Mouse (Mus musculus) adrenal gland, adult 2 months (tissue): ENCODE results near the gene Teddm3. TPM values are rescaled to one million over a fixed set of nuclear protein-coding genes. Genes with fewer than 3 reads are reported as not detected.
"Not testable (repeated sequence)": the region's sequence is repeated elsewhere in the genome, so short reads cannot be mapped to it uniquely, and the experiment has no call there.

Experiments used
- DNase-seq: peaks from one replicate; pipeline ENCODE4 v3.0.0; 2021
- polyA plus RNA-seq: library from polyadenylated mRNA; depleted of rRNA; stranded (reverse); fragments of >200 nt; gene quantifications from 2 replicates; pipeline ENCODE4 v1.2.3, GENCODE M21; 2012; rRNA removed
- total RNA-seq, 2 experiments: library from RNA; stranded (reverse); gene quantifications; 2 replicates each; pipeline ENCODE4 v1.2.3; 2021

Teddm3 gene
- total and polyA plus RNA-seq, 3 experiments = 0.17 TPM; not detected in 2

GRCm38 (mm10) chr16:21149896-21150295 is 3.9 kb downstream of the Teddm3 start:
- no peak for DNase-seq

- not testable (repeated sequence) for DNase-seq
These were observed 5.3 kb downstream of the Teddm3 start for GRCm38 (mm10) chr16:21148451-21148850.

- DNase-seq = no peak
These were observed 17.3 kb downstream of the Teddm3 start for GRCm38 (mm10) chr16:21136312-21137083.

GRCm38 (mm10) chr16:21127666-21128065 is 26.1 kb downstream of the Teddm3 start:
- not testable (repeated sequence) for DNase-seq

GRCm38 (mm10) chr16:21122776-21123175 is 31.0 kb downstream of the Teddm3 start:
- not testable (repeated sequence) for DNase-seq

GRCm38 (mm10) chr16:21116078-21116477 is 37.7 kb downstream of the Teddm3 start:
- no peak for DNase-seq

GRCm38 (mm10) chr16:21109473-21109872 is 44.3 kb downstream of the Teddm3 start:
- peak; percentile 15 for DNase-seq

Other genes with a start within 250 kb of the Teddm3 start
- 1 to 10 TPM in 1 of 2 experiments, under 1 TPM in 1; 0.78 to 1.8 TPM for gene Ephb3, start 50.8 kb upstream of the Teddm3 start, total RNA-seq
- 2.9 and 3.5 TPM in 2 replicates for gene Ephb3, start 50.8 kb upstream of the Teddm3 start, polyA plus RNA-seq